Mouse (Mus musculus): ENCODE measurements at regions not wholly inside any gene's neighbourhood (a gene's known extent, or its start where the extent isn't known, plus 50 kb on each side); places are given as distances from the start of the nearest gene placed in this dataset.

- Histone ChIP-seq H3K4me2 (no peak overlapping the region), H3K27ac (no peak overlapping the region), H3K4me1 (replicated peaks) (0 out of 2 replicates have a peak, but pooled peaks cover 2% of the 10 kb centered on the region), H3K27me3 (no peaks in the 10 kb centered on the region), H3K4me3 (no peak overlapping the region), H3K36me3 (no peaks in the 10 kb centered on the region), H3K9ac (no peak overlapping the region), H3K9me3 (replicated peaks) (no peaks in the 10 kb centered on the region)
- 67% methylated on average over 2 of the region's 2 CpGs for WGBS
- ATAC-seq (replicated peaks; ENCODE audit: insufficient number of reproducible peaks, insufficient read depth, low FRiP score, low read depth), result no peak
These were observed 144.6 kb upstream of the Gk2 start for GRCm38 (mm10) chr5:97601384-97601783.

GRCm38 (mm10) chr5:97598741-97599140 lies 141.9 kb upstream of the Gk2 start:
- Histone ChIP-seq H3K27ac (no peak overlapping the region), H3K4me3 (no peak overlapping the region), H3K36me3 (no peaks in the 10 kb centered on the region), H3K4me1 (replicated peaks) (0 out of 2 replicates have a peak, but pooled peaks cover 2% of the 10 kb centered on the region), H3K9ac (no peak overlapping the region), H3K27me3 (no peaks in the 10 kb centered on the region), H3K9me3 (replicated peaks) (no peaks in the 10 kb centered on the region), H3K4me2 (no peak overlapping the region)
- ATAC-seq (replicated peaks; ENCODE audit: insufficient number of reproducible peaks, insufficient read depth, low FRiP score, low read depth), result no peak
- 67% methylated on average over 9 of the region's 9 CpGs for WGBS

DNA sequence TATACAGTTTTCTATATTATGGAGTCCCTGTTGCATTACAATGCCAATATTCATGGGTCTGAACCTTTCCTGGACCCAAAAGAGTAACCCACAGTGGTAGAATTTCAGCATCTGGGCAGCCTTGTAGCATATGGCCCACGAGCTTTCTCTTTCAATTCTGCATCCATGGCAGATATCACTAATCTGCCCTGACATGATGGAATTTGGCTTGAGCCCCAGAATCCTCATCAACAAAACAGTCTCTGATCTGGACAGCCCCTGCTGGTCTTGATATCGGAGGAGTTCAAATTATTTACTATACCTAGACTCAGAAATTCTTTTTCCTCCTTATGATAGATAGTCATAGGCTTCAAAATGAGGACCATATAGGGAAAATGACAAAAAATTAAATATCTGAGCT lies 139.1 kb upstream of the Gk2 start:
- no peaks in the 10 kb centered on the region for H3K27me3 ChIP-seq
- H3K4me3 ChIP-seq, result no peak overlapping the region
- H3K27ac ChIP-seq, result no peak overlapping the region
- H3K4me1 ChIP-seq (replicated peaks), result 0 out of 2 replicates have a peak, but pooled peaks cover 2% of the 10 kb centered on the region
- no peaks in the 10 kb centered on the region for H3K36me3 ChIP-seq
- 50% methylated on average over 2 of the region's 2 CpGs for WGBS
- no peak overlapping the region for H3K9ac ChIP-seq
- no peaks in the 10 kb centered on the region for H3K9me3 ChIP-seq (replicated peaks)
- ATAC-seq (replicated peaks; ENCODE audit: insufficient number of reproducible peaks, insufficient read depth, low FRiP score, low read depth), result no peak
- no peak overlapping the region for H3K4me2 ChIP-seq

DNA sequence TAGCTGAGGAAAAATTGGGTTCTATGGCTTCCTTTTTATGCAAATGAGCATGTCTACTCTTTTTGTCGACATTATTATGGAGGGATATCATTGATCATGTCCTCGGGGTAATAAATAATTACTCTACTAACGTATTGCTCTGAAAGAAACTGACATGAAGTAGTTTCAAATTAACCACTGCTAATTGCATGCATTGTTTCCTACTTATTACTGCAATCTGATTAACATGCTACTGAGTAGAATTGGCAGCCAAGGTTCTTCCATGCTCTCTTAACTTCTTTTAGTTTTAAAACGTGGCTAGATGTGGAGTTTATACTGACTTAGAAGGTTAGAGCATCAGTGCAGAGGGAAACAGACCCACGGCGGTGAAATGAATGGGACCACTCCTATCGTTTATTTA lies 137.3 kb upstream of the Gk2 start:
- Histone ChIP-seq H3K4me1 (replicated peaks) (0 out of 2 replicates have a peak, but pooled peaks cover 2% of the 10 kb centered on the region), H3K36me3 (no peaks in the 10 kb centered on the region), H3K27ac (no peak overlapping the region), H3K4me2 (no peak overlapping the region), H3K9me3 (replicated peaks) (no peaks in the 10 kb centered on the region), H3K9ac (no peak overlapping the region), H3K27me3 (no peaks in the 10 kb centered on the region), H3K4me3 (no peak overlapping the region)
- 69% methylated on average over 7 of the region's 7 CpGs for WGBS
- ATAC-seq (replicated peaks; ENCODE audit: insufficient number of reproducible peaks, insufficient read depth, low FRiP score, low read depth), result no peak

DNA sequence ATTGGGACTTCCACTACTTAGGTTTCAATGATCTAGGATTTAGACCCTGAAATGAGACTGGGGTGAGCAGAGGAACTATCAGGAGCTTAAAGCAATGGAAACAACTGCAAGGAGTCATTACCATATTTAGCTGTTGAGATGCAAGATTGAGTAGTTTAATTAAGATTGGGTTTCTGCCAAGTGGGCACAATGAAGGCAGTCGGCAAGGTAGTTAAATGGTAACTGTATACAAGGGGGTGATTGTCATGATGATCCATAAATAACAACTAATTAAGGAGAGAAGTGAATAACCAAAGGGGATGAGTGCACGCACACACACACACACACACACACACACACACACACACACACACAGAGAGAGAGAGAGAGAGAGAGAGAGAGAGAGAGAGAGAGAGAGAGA lies 125.7 kb upstream of the Gk2 start:
- no peak for ATAC-seq (replicated peaks; ENCODE audit: insufficient number of reproducible peaks, insufficient read depth, low FRiP score, low read depth)
- WGBS, result 89% methylated on average over 2 of the region's 2 CpGs
- H3K9me3 ChIP-seq (replicated peaks), result no peaks in the 10 kb centered on the region
- H3K27me3 ChIP-seq, result no peaks in the 10 kb centered on the region
- no peaks in the 10 kb centered on the region for H3K36me3 ChIP-seq
- H3K4me1 ChIP-seq (replicated peaks), result no peaks in the 10 kb centered on the region
- H3K27ac ChIP-seq, result no peak overlapping the region
- H3K4me3 ChIP-seq, result no peak overlapping the region
- H3K9ac ChIP-seq, result no peak overlapping the region
- no peak overlapping the region for H3K4me2 ChIP-seq

GRCm38 (mm10) chr5:97565486-97565885 lies 108.7 kb upstream of the Gk2 start:
- Histone ChIP-seq H3K36me3 (no peaks in the 10 kb centered on the region), H3K9ac (no peak overlapping the region), H3K9me3 (replicated peaks) (no peaks in the 10 kb centered on the region), H3K27ac (no peak overlapping the region), H3K4me3 (no peak overlapping the region), H3K4me1 (replicated peaks) (no peaks in the 10 kb centered on the region), H3K27me3 (no peaks in the 10 kb centered on the region), H3K4me2 (no peak overlapping the region)
- ATAC-seq (replicated peaks; ENCODE audit: insufficient number of reproducible peaks, insufficient read depth, low FRiP score, low read depth), result no peak
- 58% methylated on average over 5 of the region's 5 CpGs for WGBS

- H3K27me3 ChIP-seq, result no peaks in the 10 kb centered on the region
- no peak overlapping the region for H3K4me2 ChIP-seq
- no peak for ATAC-seq (replicated peaks; ENCODE audit: insufficient number of reproducible peaks, insufficient read depth, low FRiP score, low read depth)
- H3K4me1 ChIP-seq (replicated peaks), result no peaks in the 10 kb centered on the region
- no peaks in the 10 kb centered on the region for H3K36me3 ChIP-seq
- no peaks in the 10 kb centered on the region for H3K9me3 ChIP-seq (replicated peaks)
- 76% methylated on average over 6 of the region's 6 CpGs for WGBS
- no peak overlapping the region for H3K4me3 ChIP-seq
- H3K27ac ChIP-seq, result no peak overlapping the region
- no peak overlapping the region for H3K9ac ChIP-seq
These were observed 106.9 kb upstream of the Gk2 start for GRCm38 (mm10) chr5:97563724-97564123.

GRCm38 (mm10) chr5:97554274-97554673 lies 97.5 kb upstream of the Gk2 start:
- Histone ChIP-seq H3K4me3 (no peak overlapping the region), H3K27me3 (no peaks in the 10 kb centered on the region), H3K4me1 (replicated peaks) (peaks cover 7% of the 10 kb centered on the region), H3K4me2 (peak overlapping the region; percentile 33), H3K27ac (peak overlapping the region; percentile 76), H3K9ac (no peak overlapping the region), H3K36me3 (no peaks in the 10 kb centered on the region), H3K9me3 (replicated peaks) (no peaks in the 10 kb centered on the region)
- 0 out of 2 replicates have a peak, but pooled peaks have one; percentile 55 for ATAC-seq (replicated peaks; ENCODE audit: insufficient number of reproducible peaks, insufficient read depth, low FRiP score, low read depth)
- WGBS, result 34% methylated on average over 6 of the region's 6 CpGs

DNA sequence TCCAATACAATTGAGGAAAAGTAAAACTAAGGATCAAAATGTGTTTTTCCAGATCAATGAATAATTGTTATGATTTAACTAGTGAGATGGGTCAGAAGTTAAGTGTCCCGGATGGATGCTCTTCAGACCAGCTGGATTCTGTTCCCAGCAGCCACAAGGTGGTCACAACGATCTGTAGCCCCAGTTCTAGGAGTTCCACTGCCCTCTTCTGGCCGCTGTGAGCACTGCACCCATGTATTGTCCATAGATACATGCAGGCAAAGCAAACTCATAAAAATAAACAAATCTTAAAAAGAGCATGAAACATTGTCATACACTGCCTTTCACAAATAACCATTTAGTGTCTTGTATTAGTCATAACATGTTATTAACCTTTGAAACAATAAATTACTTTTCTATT lies 96.3 kb upstream of the Gk2 start:
- peaks cover 7% of the 10 kb centered on the region for H3K4me1 ChIP-seq (replicated peaks)
- H3K9me3 ChIP-seq (replicated peaks), result no peaks in the 10 kb centered on the region
- H3K4me2 ChIP-seq, result no peak overlapping the region
- no peak overlapping the region for H3K9ac ChIP-seq
- no peak overlapping the region for H3K4me3 ChIP-seq
- H3K27ac ChIP-seq, result no peak overlapping the region
- ATAC-seq (replicated peaks; ENCODE audit: insufficient number of reproducible peaks, insufficient read depth, low FRiP score, low read depth), result no peak
- no peaks in the 10 kb centered on the region for H3K36me3 ChIP-seq
- WGBS, result 59% methylated on average over 3 of the region's 3 CpGs
- no peaks in the 10 kb centered on the region for H3K27me3 ChIP-seq

GRCm38 (mm10) chr5:97537492-97538257 lies 80.9 kb upstream of the Gk2 start:
- ATAC-seq (replicated peaks; ENCODE audit: insufficient number of reproducible peaks, insufficient read depth, low FRiP score, low read depth), result no peak
- no peak overlapping the region for H3K9ac ChIP-seq
- WGBS, result 17% methylated on average over 3 of the region's 3 CpGs
- H3K27me3 ChIP-seq, result no peaks in the 10 kb centered on the region
- no peaks in the 10 kb centered on the region for H3K4me1 ChIP-seq (replicated peaks)
- H3K27ac ChIP-seq, result no peak overlapping the region
- H3K36me3 ChIP-seq, result no peaks in the 10 kb centered on the region
- no peaks in the 10 kb centered on the region for H3K9me3 ChIP-seq (replicated peaks)
- no peak overlapping the region for H3K4me2 ChIP-seq
- no peak overlapping the region for H3K4me3 ChIP-seq

- no peak overlapping the region for H3K4me2 ChIP-seq
- H3K36me3 ChIP-seq, result no peaks in the 10 kb centered on the region
- H3K27ac ChIP-seq, result no peak overlapping the region
- H3K9ac ChIP-seq, result no peak overlapping the region
- WGBS, result 75% methylated on average over 5 of the region's 5 CpGs
- no peaks in the 10 kb centered on the region for H3K4me1 ChIP-seq (replicated peaks)
- no peak for ATAC-seq (replicated peaks; ENCODE audit: insufficient number of reproducible peaks, insufficient read depth, low FRiP score, low read depth)
- H3K4me3 ChIP-seq, result no peak overlapping the region
- no peaks in the 10 kb centered on the region for H3K9me3 ChIP-seq (replicated peaks)
- no peaks in the 10 kb centered on the region for H3K27me3 ChIP-seq
These were observed 76.9 kb upstream of the Gk2 start for GRCm38 (mm10) chr5:97533733-97534132.

DNA sequence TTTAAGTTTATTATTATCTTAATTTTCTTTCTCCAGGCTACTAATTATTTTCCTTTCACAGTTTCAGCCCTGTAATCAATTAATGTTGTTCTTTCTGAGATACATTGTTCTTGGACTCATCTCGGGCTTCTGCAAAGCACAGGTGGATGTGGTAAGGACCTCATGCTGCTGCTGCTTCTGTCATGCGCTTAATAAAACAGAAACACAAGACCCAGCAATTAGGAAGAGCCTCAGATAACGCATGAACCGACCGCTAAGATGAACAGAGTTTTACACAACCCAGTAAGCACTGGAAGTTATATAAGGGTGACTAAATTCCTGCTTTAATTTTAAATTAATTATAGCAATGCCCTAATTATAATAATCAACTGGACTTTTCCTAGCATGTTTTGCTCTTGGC lies 70.7 kb upstream of the Gk2 start:
- H3K27ac ChIP-seq, result no peak overlapping the region
- H3K36me3 ChIP-seq, result no peaks in the 10 kb centered on the region
- H3K9ac ChIP-seq, result no peak overlapping the region
- no peaks in the 10 kb centered on the region for H3K9me3 ChIP-seq (replicated peaks)
- WGBS, result 86% methylated on average over 5 of the region's 5 CpGs
- no peak overlapping the region for H3K4me2 ChIP-seq
- no peaks in the 10 kb centered on the region for H3K27me3 ChIP-seq
- no peak for ATAC-seq (replicated peaks; ENCODE audit: insufficient number of reproducible peaks, insufficient read depth, low FRiP score, low read depth)
- no peak overlapping the region for H3K4me3 ChIP-seq
- no peaks in the 10 kb centered on the region for H3K4me1 ChIP-seq (replicated peaks)
